Mouse (Mus musculus): ENCODE results near the gene Slc34a3. TPM values are rescaled to one million over a fixed set of nuclear protein-coding genes. Genes with fewer than 3 reads are reported as not detected.
A peak's percentile ranks its signal among the peaks of the same experiment; 100 is the strongest.

Gene Slc34a3
- polyA plus RNA-seq (2015; fragmentation: Nextera tagmentation; extraction: Ambion mirVana): not detected in 2 replicates

DNA sequence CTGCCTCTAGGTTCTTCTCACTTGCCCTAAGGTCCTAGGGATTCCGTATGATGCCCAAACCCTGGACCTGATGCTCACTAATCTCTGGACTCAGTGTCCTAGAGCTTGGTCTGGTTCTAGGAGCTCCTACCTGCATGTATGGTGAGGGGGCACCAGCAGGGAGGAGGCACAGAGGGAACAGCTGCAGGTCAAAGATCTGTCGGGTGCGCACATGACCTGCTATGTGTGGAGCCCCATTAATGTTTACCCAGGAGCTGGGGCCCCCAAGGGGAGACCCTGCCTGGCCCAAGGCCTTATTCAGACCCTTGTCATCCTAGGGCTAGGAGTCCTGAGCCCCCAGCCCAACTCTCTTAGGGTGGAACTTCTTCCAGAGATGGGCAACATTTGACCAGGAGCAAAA, at the start of gene Slc34a3:
Slc34a3 (minus strand) TSS at position 315 of the 400 bp plus-strand sequence.
- no peaks in the 10 kb centered on the region for H3K36me3 ChIP-seq
- no peaks in the 10 kb centered on the region for H3K4me1 ChIP-seq (replicated peaks)
- H3K9ac ChIP-seq: no peak within 1 kb of the TSS
- H3K4me2 ChIP-seq: no peak within 1 kb of the TSS
- no peak within 1 kb of the TSS for H3K4me3 ChIP-seq
- WGBS: 85% methylated on average over 3 of the region's 3 CpGs
- no peaks in the 10 kb centered on the region for H3K9me3 ChIP-seq (replicated peaks)
- H3K27ac ChIP-seq: no peak within 1 kb of the TSS
- peaks cover 53% of the 10 kb centered on the region for H3K27me3 ChIP-seq
- no peak for ATAC-seq (replicated peaks; ENCODE audit: insufficient number of reproducible peaks, insufficient read depth, low FRiP score, low read depth)

DNA sequence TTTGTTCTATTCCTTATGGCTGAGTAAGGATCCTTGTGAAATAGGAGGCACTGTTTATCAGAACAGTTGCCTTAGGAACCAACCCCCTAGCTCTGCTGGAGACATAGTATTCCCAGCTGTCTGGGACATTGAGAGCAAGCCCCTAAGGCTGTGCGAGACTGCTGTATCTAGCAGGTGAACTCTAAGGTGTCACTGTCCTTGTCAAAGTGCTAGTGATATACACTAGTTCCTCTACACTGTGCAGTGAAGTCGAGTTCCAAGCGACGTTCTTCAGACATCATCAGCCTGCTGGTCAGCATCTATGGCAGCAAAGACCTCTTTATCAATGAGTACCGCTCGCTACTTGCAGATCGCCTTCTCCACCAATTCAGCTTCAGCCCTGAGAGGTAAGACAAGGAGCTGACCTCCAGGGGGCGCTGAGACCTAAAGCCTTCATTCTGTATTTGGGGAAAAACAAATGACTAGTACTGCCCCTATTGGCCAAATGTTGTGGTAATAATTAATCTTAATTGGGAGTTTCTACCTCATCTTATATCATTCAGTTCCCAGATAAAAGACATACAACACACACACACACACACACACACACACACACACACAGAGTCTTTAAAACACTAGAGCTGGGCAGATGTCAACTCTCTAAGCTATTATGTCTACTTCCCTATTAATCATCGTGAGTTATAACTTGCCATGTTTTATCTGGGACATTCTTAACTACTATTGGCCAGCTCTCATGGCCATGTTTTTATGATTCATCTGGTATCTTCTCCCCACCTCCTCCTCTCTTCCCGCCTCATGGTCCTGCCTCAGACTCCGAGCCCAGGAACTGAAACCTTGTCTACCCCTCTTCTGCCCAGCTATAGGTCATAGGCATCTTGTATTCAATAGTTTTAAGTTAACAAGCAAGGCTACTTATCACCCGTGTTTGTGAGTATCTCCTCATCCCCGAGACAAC, 45.0 kb upstream of the Slc34a3 start:
- ATAC-seq (replicated peaks; ENCODE audit: insufficient number of reproducible peaks, insufficient read depth, low FRiP score, low read depth): no peak
- peaks cover 97% of the 10 kb centered on the region for H3K36me3 ChIP-seq
- no peaks in the 10 kb centered on the region for H3K27me3 ChIP-seq
- H3K4me3 ChIP-seq: no peak overlapping the region
- 61% methylated on average over 13 of the region's 13 CpGs for WGBS
- H3K4me1 ChIP-seq (replicated peaks): no peaks in the 10 kb centered on the region
- H3K4me2 ChIP-seq: no peak overlapping the region
- no peaks in the 10 kb centered on the region for H3K9me3 ChIP-seq (replicated peaks)
- H3K9ac ChIP-seq: no peak overlapping the region
- no peak overlapping the region for H3K27ac ChIP-seq

DNA sequence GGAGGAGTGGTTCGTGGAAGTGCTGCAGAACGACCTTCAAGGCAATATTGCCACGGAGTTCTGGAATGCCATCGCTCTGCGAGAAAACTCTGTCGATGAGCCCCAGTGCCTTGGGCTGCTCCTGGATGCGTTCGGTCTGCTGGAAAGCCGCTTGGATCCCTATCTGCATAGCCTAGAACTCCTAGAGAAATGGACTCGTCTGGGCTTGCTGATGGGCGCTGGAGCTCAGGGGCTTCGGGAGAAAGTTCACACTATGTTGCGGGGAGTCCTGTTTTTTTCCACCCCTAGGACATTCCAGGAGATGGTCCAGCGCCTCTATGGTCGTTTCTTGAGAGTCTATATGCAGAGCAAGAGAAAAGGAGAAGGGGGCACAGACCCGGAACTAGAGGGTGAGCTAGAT, 38.8 kb upstream of the Slc34a3 start:
- ATAC-seq (replicated peaks; ENCODE audit: insufficient number of reproducible peaks, insufficient read depth, low FRiP score, low read depth): no peak
- 28% methylated on average over 15 of the region's 16 CpGs for WGBS

DNA sequence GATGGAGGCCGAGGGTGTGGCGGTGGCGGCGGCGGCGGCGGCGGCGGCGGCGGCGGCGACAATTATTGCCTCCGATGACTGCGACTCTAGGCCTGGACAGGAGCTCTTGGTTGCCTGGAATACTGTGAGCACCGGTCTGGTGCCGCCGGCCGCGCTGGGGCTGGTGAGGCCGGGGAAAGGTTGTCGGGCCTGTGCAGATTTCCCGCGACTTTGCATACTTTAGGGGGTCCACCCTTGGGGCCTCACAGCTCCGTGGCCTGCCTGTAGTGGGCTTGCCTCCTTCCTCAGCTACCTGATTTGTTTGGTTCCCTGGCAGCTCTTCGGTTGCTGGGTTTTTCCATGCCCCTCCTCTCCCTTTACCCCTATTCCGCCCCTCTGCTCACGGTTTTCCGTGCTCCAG, 38.4 kb upstream of the Slc34a3 start:
- Histone ChIP-seq H3K9ac (peak overlapping the region; percentile 75), H3K36me3 (peaks cover 56% of the 10 kb centered on the region), H3K4me2 (peak overlapping the region; percentile 92), H3K9me3 (replicated peaks) (no peaks in the 10 kb centered on the region), H3K4me1 (replicated peaks) (peaks cover 24% of the 10 kb centered on the region), H3K4me3 (peak overlapping the region; percentile 96), H3K27me3 (no peaks in the 10 kb centered on the region), H3K27ac (peak overlapping the region; percentile 92)
- peak; percentile 30 for ATAC-seq (replicated peaks; ENCODE audit: insufficient number of reproducible peaks, insufficient read depth, low FRiP score, low read depth)
- under 1% methylated on average over 29 of the region's 29 CpGs for WGBS

More for the DNA sequence above, 38.8 kb upstream of the Slc34a3 start:
- Histone ChIP-seq H3K27ac (peak overlapping the region; percentile 92), H3K4me3 (peak overlapping the region; percentile 96), H3K4me2 (peak overlapping the region; percentile 92), H3K9me3 (replicated peaks) (no peaks in the 10 kb centered on the region), H3K36me3 (peaks cover 61% of the 10 kb centered on the region), H3K9ac (peak overlapping the region; percentile 75), H3K27me3 (no peaks in the 10 kb centered on the region), H3K4me1 (replicated peaks) (peaks cover 21% of the 10 kb centered on the region)

DNA sequence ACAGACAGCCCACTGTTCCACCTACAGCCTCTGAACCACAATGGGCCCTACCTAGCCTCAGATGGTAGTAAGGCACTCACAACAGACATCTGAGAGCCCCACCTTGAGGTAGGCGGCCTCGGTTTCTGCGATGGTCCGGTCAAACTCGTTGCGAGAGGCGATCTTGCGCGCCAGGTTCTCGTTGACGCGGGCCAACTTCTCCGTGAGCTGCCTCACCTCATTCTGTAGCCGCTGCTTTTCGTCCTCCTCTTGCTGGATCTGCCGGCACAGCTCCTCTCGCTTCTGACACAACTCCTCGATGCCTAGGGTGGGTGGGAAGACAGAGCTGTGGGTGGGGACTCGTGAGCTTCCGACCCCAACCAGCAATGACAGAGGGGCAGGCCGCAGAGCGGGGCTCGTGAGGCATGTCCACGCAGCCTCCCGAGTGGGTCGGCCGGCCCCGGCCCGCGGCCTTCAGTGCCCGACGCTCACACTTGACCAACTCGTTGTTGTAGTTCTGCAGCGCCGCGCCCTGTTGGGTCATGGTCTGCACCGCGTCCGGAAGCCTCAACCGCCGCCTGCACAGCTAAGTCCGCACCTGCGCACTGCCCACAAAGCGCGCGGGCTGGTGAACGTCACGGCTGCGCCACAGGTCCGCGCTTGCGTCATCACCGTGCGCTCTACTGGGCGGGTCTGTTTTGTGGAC, 37.8 kb upstream of the Slc34a3 start, which contains the start of the genes Ssna1 and Anapc2:
Ssna1 (minus strand) TSS at position 612 of the 685 bp plus-strand sequence.
Anapc2 (plus strand) TSS at position 652 of the 685 bp plus-strand sequence.
- Histone ChIP-seq H3K4me1 (replicated peaks) (peaks cover 30% of the 10 kb centered on the region), H3K27me3 (no peaks in the 10 kb centered on the region), H3K4me2 (peak within 1 kb of the TSS; percentile 92), H3K9ac (peak within 1 kb of the TSS; percentile 88), H3K9me3 (replicated peaks) (no peaks in the 10 kb centered on the region), H3K27ac (peak within 1 kb of the TSS; percentile 92), H3K4me3 (peak within 1 kb of the TSS; percentile 96), H3K36me3 (peaks cover 51% of the 10 kb centered on the region)
- ATAC-seq (replicated peaks; ENCODE audit: insufficient number of reproducible peaks, insufficient read depth, low FRiP score, low read depth): peak; percentile 97
- under 1% methylated on average over 55 of the region's 55 CpGs for WGBS

DNA sequence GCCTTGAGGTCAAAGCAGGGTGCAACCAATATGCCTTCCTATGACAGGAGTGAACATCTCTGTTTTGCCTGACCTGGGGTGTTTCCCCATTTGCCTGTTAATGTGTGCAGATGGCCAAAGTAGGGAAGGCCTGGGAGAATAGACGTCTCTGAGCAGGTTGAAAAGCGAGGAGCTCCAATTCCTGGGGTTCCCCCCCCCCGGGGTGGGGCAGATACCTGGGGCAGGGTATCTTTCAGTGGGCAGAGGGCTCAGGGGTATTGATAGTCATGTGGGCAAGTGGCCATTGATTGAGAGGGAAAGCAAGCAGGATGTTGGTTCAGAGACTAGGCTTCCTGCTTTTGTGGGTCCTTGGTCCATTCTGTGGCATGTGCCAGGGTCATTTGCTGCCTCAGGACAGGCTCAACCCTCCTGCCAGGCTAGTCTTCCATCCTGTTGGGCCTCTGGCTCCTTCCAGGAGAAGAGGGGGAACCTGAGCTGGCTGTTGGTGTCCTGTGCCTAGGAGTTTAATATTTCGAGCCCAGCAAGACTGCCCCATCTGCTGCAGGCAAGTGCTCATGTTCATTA, 33.7 kb upstream of the Slc34a3 start:
- ATAC-seq (replicated peaks; ENCODE audit: insufficient number of reproducible peaks, insufficient read depth, low FRiP score, low read depth): no peak
- H3K36me3 ChIP-seq: peaks cover 16% of the 10 kb centered on the region; the same call in 1 of the 2 replicates
- H3K9ac ChIP-seq: peak overlapping the region; percentile 11; the same call in 1 of the 2 replicates
- no peak overlapping the region for H3K27ac ChIP-seq
- peaks cover 57% of the 10 kb centered on the region for H3K4me1 ChIP-seq (replicated peaks)
- no peak overlapping the region for H3K4me2 ChIP-seq
- H3K9me3 ChIP-seq (replicated peaks): no peaks in the 10 kb centered on the region
- no peak overlapping the region for H3K4me3 ChIP-seq
- 74% methylated on average over 4 of the region's 4 CpGs for WGBS
- peaks cover 15% of the 10 kb centered on the region for H3K27me3 ChIP-seq

DNA sequence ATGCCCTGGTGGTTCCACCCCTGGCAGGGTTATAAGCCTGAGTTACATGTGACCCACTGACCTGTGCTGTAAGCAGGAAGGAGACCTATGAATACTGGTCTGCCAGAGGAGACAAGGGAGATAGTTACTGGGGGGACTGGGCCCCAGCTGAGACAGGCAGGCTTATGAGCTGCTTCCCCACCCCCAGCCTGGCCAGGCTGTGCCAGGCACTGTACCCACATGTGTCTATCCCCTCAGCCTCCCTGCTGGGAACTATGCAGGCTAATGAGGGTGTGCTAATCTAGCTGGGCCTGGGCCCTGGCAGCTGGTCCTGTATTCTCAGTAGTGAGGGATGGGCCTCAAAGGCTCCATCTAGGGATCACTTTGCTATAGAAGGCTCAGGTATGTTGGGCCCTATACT, 33.1 kb upstream of the Slc34a3 start:
- Histone ChIP-seq H3K4me3 (no peak overlapping the region), H3K27me3 (peaks cover 15% of the 10 kb centered on the region), H3K4me1 (replicated peaks) (peaks cover 58% of the 10 kb centered on the region), H3K9me3 (replicated peaks) (no peaks in the 10 kb centered on the region), H3K4me2 (no peak overlapping the region), H3K36me3 (peaks cover 16% of the 10 kb centered on the region; the same call in 1 of the 2 replicates), H3K27ac (no peak overlapping the region), H3K9ac (peak overlapping the region; percentile 11; the same call in 1 of the 2 replicates)
- ATAC-seq (replicated peaks; ENCODE audit: insufficient number of reproducible peaks, insufficient read depth, low FRiP score, low read depth): no peak

DNA sequence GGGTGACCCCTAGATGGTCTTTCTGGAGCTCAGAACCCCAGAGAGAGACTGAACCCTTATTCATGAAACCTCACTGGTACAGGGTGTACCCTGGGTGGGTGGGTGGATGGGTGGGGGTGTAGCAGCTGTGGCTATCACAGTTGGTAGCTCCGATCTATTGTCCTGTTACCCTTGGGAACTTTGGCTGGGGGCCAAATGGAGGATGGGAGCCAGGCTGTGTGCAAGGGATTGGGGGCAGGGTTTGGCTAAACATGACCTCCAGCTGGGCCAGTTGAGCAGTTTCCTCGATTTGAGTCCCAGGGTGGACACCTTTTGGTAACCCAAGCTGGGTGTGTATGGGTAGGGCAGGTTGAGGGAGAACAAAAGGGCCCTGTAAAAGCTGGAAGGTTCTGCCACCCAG, 32.6 kb upstream of the Slc34a3 start:
- Histone ChIP-seq H3K9me3 (replicated peaks) (no peaks in the 10 kb centered on the region), H3K27ac (no peak overlapping the region), H3K4me1 (replicated peaks) (peaks cover 61% of the 10 kb centered on the region), H3K36me3 (peaks cover 16% of the 10 kb centered on the region; the same call in 1 of the 2 replicates), H3K4me2 (0 out of 2 replicates have a peak overlapping the region, but pooled peaks have one; percentile 31), H3K27me3 (peaks cover 15% of the 10 kb centered on the region), H3K9ac (no peak overlapping the region), H3K4me3 (no peak overlapping the region)
- ATAC-seq (replicated peaks; ENCODE audit: insufficient number of reproducible peaks, insufficient read depth, low FRiP score, low read depth): no peak
- 26% methylated on average over 2 of the region's 2 CpGs for WGBS

DNA sequence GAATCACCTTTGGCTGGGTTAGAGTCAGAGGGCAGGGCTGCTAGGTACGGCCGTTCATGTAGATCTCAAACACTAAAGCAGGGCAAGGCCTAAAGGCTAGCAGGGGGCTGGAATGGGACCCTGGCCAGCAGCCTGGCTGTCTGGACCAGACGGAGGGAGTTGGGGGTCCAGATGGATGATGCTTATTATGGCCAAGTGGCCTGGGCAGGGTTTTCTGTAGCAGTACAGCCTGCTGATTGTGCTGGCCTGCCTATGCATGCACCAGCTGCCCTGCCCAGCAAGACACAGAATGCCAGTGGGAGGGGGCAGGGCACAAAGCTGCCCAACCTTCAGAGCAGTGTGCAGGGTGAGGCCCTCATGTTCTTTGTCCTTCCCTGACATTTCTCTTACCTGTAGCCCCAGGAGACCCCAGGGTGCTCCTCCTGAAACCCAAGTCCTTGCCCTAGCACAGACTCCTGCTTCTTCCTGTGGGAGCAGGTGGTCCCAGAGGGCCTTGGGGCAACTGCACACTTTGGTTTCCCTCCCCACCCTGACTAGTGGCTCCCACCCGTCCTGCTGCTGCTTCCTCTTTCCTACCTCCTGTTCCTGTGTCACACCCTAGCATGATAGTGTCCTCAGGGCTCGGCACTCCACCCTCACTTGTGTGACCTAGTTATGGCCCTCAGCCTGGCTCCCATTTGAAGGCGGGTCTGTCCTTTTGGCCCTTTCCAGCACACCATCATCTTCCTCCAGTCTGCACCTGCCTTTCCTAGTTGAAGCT, 31.9 kb upstream of the Slc34a3 start:
- ATAC-seq (replicated peaks; ENCODE audit: insufficient number of reproducible peaks, insufficient read depth, low FRiP score, low read depth): no peak
- H3K4me2 ChIP-seq: peak overlapping the region; percentile 31
- peaks cover 55% of the 10 kb centered on the region for H3K4me1 ChIP-seq (replicated peaks)
- H3K36me3 ChIP-seq: peaks cover 16% of the 10 kb centered on the region; the same call in 1 of the 2 replicates
- 56% methylated on average over 6 of the region's 6 CpGs for WGBS
- no peak overlapping the region for H3K4me3 ChIP-seq
- H3K27ac ChIP-seq: no peak overlapping the region
- no peak overlapping the region for H3K9ac ChIP-seq
- peaks cover 15% of the 10 kb centered on the region for H3K27me3 ChIP-seq
- no peaks in the 10 kb centered on the region for H3K9me3 ChIP-seq (replicated peaks)

DNA sequence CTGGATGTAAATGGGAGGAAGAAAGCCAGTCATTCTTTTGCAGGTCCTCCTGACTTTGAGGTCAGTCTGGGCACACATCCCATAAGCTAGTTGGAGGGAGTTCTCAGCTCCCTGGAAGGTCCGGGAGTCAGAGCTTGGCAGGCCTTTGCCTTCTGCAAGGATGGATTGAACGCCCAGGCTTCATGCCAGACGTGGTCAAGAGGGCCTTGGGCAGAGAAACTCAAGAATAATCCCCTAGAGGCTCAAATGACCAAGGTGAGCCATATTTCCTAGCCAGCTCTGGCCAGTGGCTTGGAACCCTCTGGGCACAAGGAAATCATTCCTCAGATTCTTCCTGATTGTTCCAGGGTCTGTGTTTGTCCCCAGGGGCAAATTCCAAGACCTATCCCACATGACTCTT, 30.7 kb upstream of the Slc34a3 start:
- Histone ChIP-seq H3K36me3 (peaks cover 7% of the 10 kb centered on the region; the same call in 1 of the 2 replicates), H3K9ac (no peak overlapping the region), H3K4me1 (replicated peaks) (peaks cover 50% of the 10 kb centered on the region), H3K4me3 (no peak overlapping the region), H3K27ac (no peak overlapping the region), H3K4me2 (no peak overlapping the region), H3K9me3 (replicated peaks) (no peaks in the 10 kb centered on the region), H3K27me3 (peaks cover 15% of the 10 kb centered on the region)
- ATAC-seq (replicated peaks; ENCODE audit: insufficient number of reproducible peaks, insufficient read depth, low FRiP score, low read depth): no peak
- 63% methylated on average over 3 of the region's 3 CpGs for WGBS
